In the genomic region with DNA sequence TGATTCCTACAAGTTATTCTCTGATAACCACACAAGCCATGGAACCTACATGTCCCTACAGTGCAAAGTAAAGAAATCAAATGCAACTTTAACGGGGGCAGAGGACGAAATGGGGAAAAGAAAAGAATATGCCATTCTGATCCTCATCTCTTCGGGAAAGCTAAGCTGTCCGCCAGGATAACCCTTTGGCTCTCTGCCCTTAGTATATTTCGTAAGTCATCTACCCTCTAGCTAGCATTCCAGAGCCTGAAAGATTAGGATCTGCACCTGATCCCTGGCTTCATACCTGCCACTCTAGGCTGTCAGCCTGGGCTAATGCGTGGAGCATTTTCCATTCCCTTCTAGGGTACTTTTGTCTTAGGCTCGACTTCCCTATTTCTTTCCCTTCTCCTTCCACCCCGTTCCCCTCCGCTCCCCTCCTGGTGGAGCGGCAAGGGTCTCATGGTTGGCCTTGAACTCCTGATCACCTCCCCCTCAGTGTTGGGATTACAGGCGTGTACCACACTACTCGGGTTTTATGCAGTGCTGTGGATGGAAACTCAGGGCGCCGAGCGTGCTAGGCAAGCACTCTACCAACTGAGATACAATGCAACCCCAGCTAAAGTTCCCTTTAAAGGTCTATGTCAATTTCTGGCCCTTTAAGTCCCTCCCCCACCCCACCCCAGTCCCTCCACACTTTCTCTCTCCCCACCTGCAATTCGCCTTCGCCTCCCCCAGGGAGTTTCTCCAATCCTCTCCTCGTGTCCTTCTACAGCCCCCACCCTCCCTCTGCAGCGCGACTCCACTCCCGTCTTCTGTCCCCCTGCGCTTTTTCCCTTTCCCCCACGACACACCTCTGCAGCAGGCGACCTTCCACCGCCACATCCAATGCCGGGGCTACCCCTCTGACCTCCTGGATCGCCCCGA, we compare ENCODE assay signal across 8 mouse cellular contexts. TPM values are rescaled to one million over a fixed set of nuclear protein-coding genes. Genes with fewer than 3 reads are reported as not detected.
A peak's percentile ranks its signal among the peaks of the same experiment; 100 is the strongest.
DNase-seq lines count a peak whose midpoint lies in the region; ATAC-seq and TF ChIP-seq lines count a peak whose summit lies in the region.

No protein-coding gene starts in this region.

- H3K27ac ChIP-seq in cortical plate, adult 2 months (ENCODE audit: insufficient read depth, low read length) = no peak overlapping the region
- peak overlapping the region; percentile 76 for H3K27ac ChIP-seq in hindbrain, postnatal 0 days
- peak overlapping the region; percentile 89 for H3K27ac ChIP-seq in liver, embryonic 16.5 days (ENCODE audit: low read length)

- no peaks in the 10 kb centered on the region for H3K9me3 ChIP-seq in hindbrain, postnatal 0 days (ENCODE audit: low read length)
- H3K9me3 ChIP-seq in liver, embryonic 16.5 days (replicated peaks; ENCODE audit: control insufficient read depth, low read length) = no peaks in the 10 kb centered on the region

- no peak for TF ChIP-seq POLR2A in cortical plate, adult 2 months (IDR thresholded peaks at IDR 0.05; ENCODE audit: extremely low read depth, insufficient read depth, low read length)

- peak overlapping the region; percentile 96 for H3K4me2 ChIP-seq in hindbrain, postnatal 0 days (ENCODE audit: low read depth, low read length)
- H3K4me2 ChIP-seq in liver, embryonic 16.5 days (ENCODE audit: low read depth, low read length) = peak overlapping the region; percentile 76

- H3K4me1 ChIP-seq in cortical plate, adult 2 months (ENCODE audit: control insufficient read depth, insufficient read depth, low read length) = peaks cover 4% of the 10 kb centered on the region
- H3K4me1 ChIP-seq in hindbrain, postnatal 0 days (ENCODE audit: insufficient read depth, low read length) = peaks cover 5% of the 10 kb centered on the region
- peaks cover 41% of the 10 kb centered on the region for H3K4me1 ChIP-seq in liver, embryonic 16.5 days (ENCODE audit: control insufficient read depth, low read depth, low read length)

- no peaks in the 10 kb centered on the region for H3K36me3 ChIP-seq in hindbrain, postnatal 0 days (ENCODE audit: insufficient read depth, low read length)
- H3K36me3 ChIP-seq in liver, embryonic 16.5 days (ENCODE audit: control insufficient read depth, insufficient read depth) = peaks cover 12% of the 10 kb centered on the region

- peak; percentile 14 to 24 for DNase-seq in cerebellum, adult 18-20 months
- DNase-seq in cerebellum, adult 8-10 months = no peak
- DNase-seq in A20 (ENCODE audit: low read depth, low spot score) = peak; percentile 77
- DNase-seq in hindbrain, postnatal 0 days (ENCODE audit: low spot score) = peak; percentile 57
- peak; percentile 35 for DNase-seq in right cerebral cortex, postnatal 4 days

- TF ChIP-seq CTCF in cortical plate, adult 2 months (IDR thresholded peaks at IDR 0.05; ENCODE audit: extremely low read depth, insufficient read depth, low read length) = no peak
- TF ChIP-seq CTCF in hindbrain, postnatal 0 days (IDR thresholded peaks at IDR 0.05; ENCODE audit: low read depth) = no peak

- no peak for ATAC-seq in hindbrain, postnatal 0 days
- ATAC-seq in liver, embryonic 16.5 days (ENCODE audit: low read depth) = no peak
- no peak for ATAC-seq in granulocyte monocyte progenitor cell, adult 5-6 weeks (replicated peaks; ENCODE audit: poor library complexity, severe bottlenecking)

- no peaks in the 10 kb centered on the region for H3K27me3 ChIP-seq in hindbrain, postnatal 0 days (ENCODE audit: insufficient read depth, low read length)
- no peaks in the 10 kb centered on the region for H3K27me3 ChIP-seq in liver, embryonic 16.5 days (ENCODE audit: control insufficient read depth, insufficient read depth, low read depth, low read length)

- WGBS in hindbrain, postnatal 0 days = 11% methylated on average over 27 of the region's 28 CpGs
- WGBS in liver, embryonic 16.5 days (ENCODE audit: insufficient replicate concordance) = 4% methylated on average over 28 of the region's 28 CpGs

- H3K4me3 ChIP-seq in cortical plate, adult 2 months (ENCODE audit: insufficient read depth, low read length) = peak overlapping the region; percentile 53
- peak overlapping the region; percentile 79 for H3K4me3 ChIP-seq in hindbrain, postnatal 0 days (ENCODE audit: low read length)
- H3K4me3 ChIP-seq in liver, embryonic 16.5 days (ENCODE audit: low read depth, low read length) = peak overlapping the region; percentile 88

- peak overlapping the region; percentile 60 for H3K9ac ChIP-seq in hindbrain, postnatal 0 days (replicated peaks; ENCODE audit: low read length)
- H3K9ac ChIP-seq in liver, embryonic 16.5 days (ENCODE audit: low read depth, low read length) = peak overlapping the region; percentile 85

RNA-seq across cellular contexts. Expression of a gene that starts 0.9 kb away (rescaled TPM):
- 35.7 and 36.7 TPM in 2 replicates for polyA plus RNA-seq in cortical plate, adult 2 months (2012; rRNA removed)
- 18.7 and 27.0 TPM in 2 replicates for total RNA-seq in hindbrain, postnatal 0 days (2014; rRNA removed)
- polyA plus RNA-seq in hindbrain, postnatal 0 days (2015; fragmentation: Nextera tagmentation; extraction: Ambion mirVana) = 16.4 and 17.5 TPM in 2 replicates
- 29.4 and 30.5 TPM in 2 replicates for polyA plus RNA-seq in liver, embryonic 16.5 days (2015; fragmentation: Nextera tagmentation; extraction: Ambion mirVana)
- 13.7 and 15.0 TPM in 2 replicates for total RNA-seq in granulocyte monocyte progenitor cell, adult 5-6 weeks (2014; fragmentation: Nextera tagmentation)
- total RNA-seq in granulocyte monocyte progenitor cell, adult 5-6 weeks (2017) = 10.7 and 13.9 TPM in 2 replicates

RNA-seq across cellular contexts. Expression of a gene that starts 38.1 kb away (rescaled TPM):
- 0.09 and 0.25 TPM in 2 replicates for polyA plus RNA-seq in cortical plate, adult 2 months (2012; rRNA removed)
- total RNA-seq in hindbrain, postnatal 0 days (2014; rRNA removed) = 0.40 and 1.4 TPM in 2 replicates
- 0.36 and 0.39 TPM in 2 replicates for polyA plus RNA-seq in hindbrain, postnatal 0 days (2015; fragmentation: Nextera tagmentation; extraction: Ambion mirVana)
- polyA plus RNA-seq in liver, embryonic 16.5 days (2015; fragmentation: Nextera tagmentation; extraction: Ambion mirVana) = 0.15 TPM in 1 of 2 replicates, not detected in the other
- total RNA-seq in granulocyte monocyte progenitor cell, adult 5-6 weeks (2014; fragmentation: Nextera tagmentation) = not detected in 2 replicates
- total RNA-seq in granulocyte monocyte progenitor cell, adult 5-6 weeks (2017) = not detected in 2 replicates

RNA-seq across cellular contexts. Expression of a gene that starts 42.5 kb away (rescaled TPM):
- polyA plus RNA-seq in cortical plate, adult 2 months (2012; rRNA removed) = 24.6 and 26.0 TPM in 2 replicates
- total RNA-seq in hindbrain, postnatal 0 days (2014; rRNA removed) = 0.97 and 5.2 TPM in 2 replicates
- polyA plus RNA-seq in hindbrain, postnatal 0 days (2015; fragmentation: Nextera tagmentation; extraction: Ambion mirVana) = 2.9 and 3.7 TPM in 2 replicates
- 4.5 and 6.7 TPM in 2 replicates for polyA plus RNA-seq in liver, embryonic 16.5 days (2015; fragmentation: Nextera tagmentation; extraction: Ambion mirVana)
- 32.1 and 55.2 TPM in 2 replicates for total RNA-seq in granulocyte monocyte progenitor cell, adult 5-6 weeks (2014; fragmentation: Nextera tagmentation)
- 9.7 and 20.8 TPM in 2 replicates for total RNA-seq in granulocyte monocyte progenitor cell, adult 5-6 weeks (2017)

RNA-seq across cellular contexts. Expression of a gene that starts 54.7 kb away (rescaled TPM):
- polyA plus RNA-seq in cortical plate, adult 2 months (2012; rRNA removed) = 11.0 and 12.6 TPM in 2 replicates
- total RNA-seq in hindbrain, postnatal 0 days (2014; rRNA removed) = 3.4 and 4.1 TPM in 2 replicates
- 4.1 and 5.3 TPM in 2 replicates for polyA plus RNA-seq in hindbrain, postnatal 0 days (2015; fragmentation: Nextera tagmentation; extraction: Ambion mirVana)
- 5.2 and 6.1 TPM in 2 replicates for polyA plus RNA-seq in liver, embryonic 16.5 days (2015; fragmentation: Nextera tagmentation; extraction: Ambion mirVana)
- 13.2 and 16.4 TPM in 2 replicates for total RNA-seq in granulocyte monocyte progenitor cell, adult 5-6 weeks (2014; fragmentation: Nextera tagmentation)
- total RNA-seq in granulocyte monocyte progenitor cell, adult 5-6 weeks (2017) = 0.62 and 3.6 TPM in 2 replicates

RNA-seq across cellular contexts. Expression of a gene that starts 54.7 kb away (rescaled TPM):
- 11.5 and 15.0 TPM in 2 replicates for polyA plus RNA-seq in cortical plate, adult 2 months (2012; rRNA removed)
- 9.6 and 10.4 TPM in 2 replicates for total RNA-seq in hindbrain, postnatal 0 days (2014; rRNA removed)
- 12.3 and 14.6 TPM in 2 replicates for polyA plus RNA-seq in hindbrain, postnatal 0 days (2015; fragmentation: Nextera tagmentation; extraction: Ambion mirVana)
- 25.1 and 26.8 TPM in 2 replicates for polyA plus RNA-seq in liver, embryonic 16.5 days (2015; fragmentation: Nextera tagmentation; extraction: Ambion mirVana)
- 57.4 and 73.0 TPM in 2 replicates for total RNA-seq in granulocyte monocyte progenitor cell, adult 5-6 weeks (2014; fragmentation: Nextera tagmentation)
- total RNA-seq in granulocyte monocyte progenitor cell, adult 5-6 weeks (2017) = 34.6 and 42.2 TPM in 2 replicates
